18 mouse cellular contexts compared by ENCODE assay signal in genomic region chr6:140487489-140487888, GRCm38 (mm10).
DNase-seq lines count a peak whose midpoint lies in the region; ATAC-seq and TF ChIP-seq lines count a peak whose summit lies in the region.
"Had no signal": no experiment of that assay in that cellular context is flagged by ENCODE, and none has a peak within 500 bp of the region (broad histone marks: within the 10 kb centered on the region; RNA-seq: fewer than 3 reads in every experiment).

No protein-coding gene starts in this region.

- no peak overlapping the region for H3K27ac ChIP-seq in kidney, embryonic 15.5 days
- no peak overlapping the region for H3K27ac ChIP-seq in liver, embryonic 11.5 days (ENCODE audit: low read depth, low read length)
- H3K27ac ChIP-seq: forebrain, embryonic 10.5 days; heart, embryonic 10.5 days had no signal

- 63% methylated on average over 6 of the region's 6 CpGs for WGBS in kidney, embryonic 15.5 days
- 85% methylated on average over 6 of the region's 6 CpGs for WGBS in liver, embryonic 11.5 days

- CTCF ChIA-PET in Patski (lab: Charles Lee): interaction anchor here (1.0 to 1.9 kb wide), 4 partner anchors 13 to 613 kb away, joined by 3 to 5 read pairs (median 4); no protein-coding TSS in a partner anchor

- H3K27me3 ChIP-seq in kidney, embryonic 15.5 days: no peaks in the 10 kb centered on the region
- no peaks in the 10 kb centered on the region for H3K27me3 ChIP-seq in Patski
- no peaks in the 10 kb centered on the region for H3K27me3 ChIP-seq in liver, embryonic 11.5 days (replicated peaks; ENCODE audit: control insufficient read depth, insufficient read depth, low read length)
- H3K27me3 ChIP-seq: liver, embryonic 13.5 days had no signal

- in situ Hi-C loops in Patski (cut with MboI; ENCODE audit: low pct_unique_long_range_greater_than_20kb): no loop called here

- H3K4me1 ChIP-seq in kidney, embryonic 15.5 days: 0 out of 2 replicates have a peak, but pooled peaks cover 15% of the 10 kb centered on the region
- H3K4me1 ChIP-seq in liver, embryonic 11.5 days (replicated peaks; ENCODE audit: control insufficient read depth, insufficient read depth, low read length): peaks cover 2% of the 10 kb centered on the region; the same call in 1 of the 2 replicates

- DNase-seq in kidney, adult 8-10 months: no peak
- peak; percentile 85 for DNase-seq in 3T3-L1 (ENCODE audit: low read depth, low spot score)
- DNase-seq in Patski (ENCODE audit: low read depth, low spot score): no peak
- peak; percentile 63 for DNase-seq in forelimb bud, embryonic 11.5 days (ENCODE audit: low read depth, low spot score)
- no peak for DNase-seq in neural tube, embryonic 10.5 days (ENCODE audit: extremely low spot score, low spot score)
- no peak for DNase-seq in thymus, postnatal 36 days
- DNase-seq in liver, embryonic 11.5 days (ENCODE audit: low spot score): no peak
- DNase-seq: cerebellum, adult 11-12 months; gastrocnemius, postnatal 10 days; heart, postnatal 36 days; kidney, postnatal 25 days; layer of hippocampus, postnatal 36 days; liver, embryonic 13.5 days; thymus, adult 2 months had no signal

- ATAC-seq in kidney, embryonic 15.5 days (replicated peaks; ENCODE audit: low FRiP score): 0 out of 2 replicates have a peak, but pooled peaks have one; percentile 44
- ATAC-seq in Patski: peak; percentile 70
- no peak for ATAC-seq in liver, embryonic 11.5 days (replicated peaks; ENCODE audit: low FRiP score)
- ATAC-seq: CD4-positive, CD25-positive, alpha-beta regulatory T cell, adult 4 months had no signal

- no peak for TF ChIP-seq CTCF in Patski (IDR thresholded peaks at IDR 0.05)

- no peak overlapping the region for H3K4me2 ChIP-seq in kidney, embryonic 15.5 days
- no peak overlapping the region for H3K4me2 ChIP-seq in liver, embryonic 11.5 days
- H3K4me2 ChIP-seq: liver, embryonic 13.5 days had no signal

- H3K36me3 ChIP-seq in kidney, embryonic 15.5 days: no peaks in the 10 kb centered on the region
- H3K36me3 ChIP-seq in liver, embryonic 11.5 days (ENCODE audit: control insufficient read depth, insufficient read depth, low read length): no peaks in the 10 kb centered on the region
- H3K36me3 ChIP-seq: heart, embryonic 10.5 days; liver, embryonic 13.5 days had no signal

- POLR2A ChIA-PET in Patski (lab: Charles Lee): no interaction called here

- no peak overlapping the region for H3K4me3 ChIP-seq in kidney, embryonic 15.5 days (replicated peaks)
- no peak overlapping the region for H3K4me3 ChIP-seq in liver, embryonic 11.5 days (ENCODE audit: low read depth, low read length)
- H3K4me3 ChIP-seq: forebrain, embryonic 10.5 days; heart, embryonic 10.5 days; liver, embryonic 13.5 days had no signal

- no peaks in the 10 kb centered on the region for H3K9me3 ChIP-seq in kidney, embryonic 15.5 days (replicated peaks)
- no peaks in the 10 kb centered on the region for H3K9me3 ChIP-seq in liver, embryonic 11.5 days (ENCODE audit: control insufficient read depth, low read length)
- H3K9me3 ChIP-seq: forebrain, embryonic 10.5 days; heart, embryonic 10.5 days; liver, embryonic 13.5 days had no signal

- no peak overlapping the region for H3K9ac ChIP-seq in kidney, embryonic 15.5 days
- H3K9ac ChIP-seq in liver, embryonic 11.5 days (ENCODE audit: low read depth, low read length): no peak overlapping the region
- H3K9ac ChIP-seq: liver, embryonic 13.5 days had no signal

Comparison
In these comparisons a context has a peak if more than half of its experiments do, and no peak if none do; other contexts are left out.
1. DNase-seq: peak in 3T3-L1 (single experiment) and forelimb bud, embryonic 11.5 days (single experiment); none in kidney, adult 8-10 months (0 of 2), Patski (single experiment), neural tube, embryonic 10.5 days (single experiment), thymus, postnatal 36 days (0 of 2) and liver, embryonic 11.5 days (single experiment).